Mouse (Mus musculus) embryonic facial prominence, embryonic 14.5 days (tissue): Measurements from ENCODE around the gene Atp13a2. TPM values are rescaled to one million over a fixed set of nuclear protein-coding genes. Genes with fewer than 3 reads are reported as not detected.

Experiments
- ATAC-seq: fragments of 200-750 bp; cut with Nextera tagmentation; 2 replicates; pipeline ENCODE4 v1.8.0; 2017; ENCODE audit warnings: low read depth, moderate number of reproducible peaks, moderate TSS enrichment
- DNase-seq: peaks from one replicate; pipeline ENCODE4 v3.0.0-alpha.2; 2015; ENCODE audit warnings: low spot score
- H3K27ac ChIP-seq: fragments of 300-500 bp; sonication (generic); replicated peaks from 2 replicates; pipeline ENCODE4 v1.5.1; 2014; ENCODE audit warnings: low read depth, mild to moderate bottlenecking, low read length, moderate library complexity
- H3K27me3 ChIP-seq: fragments of 300-500 bp; sonication (generic); replicated peaks from 2 replicates; pipeline ENCODE4 v1.6.1; 2014; ENCODE audit warnings: low read length; ENCODE audit not compliant: control insufficient read depth, insufficient read depth
- H3K36me3 ChIP-seq: fragments of 300-500 bp; sonication (generic); 2 replicates; pipeline ENCODE4 v1.6.1; 2014; ENCODE audit warnings: low read length, mixed read lengths; ENCODE audit not compliant: control insufficient read depth, insufficient read depth
- H3K4me1 ChIP-seq: fragments of 300-500 bp; sonication (generic); 2 replicates; pipeline ENCODE4 v1.6.1; 2014; ENCODE audit warnings: antibody characterized with exemption, low read length; ENCODE audit not compliant: control insufficient read depth, insufficient read depth
- H3K4me2 ChIP-seq: fragments of 300-500 bp; sonication (generic); 2 replicates; pipeline ENCODE4 v1.6.1; 2014; ENCODE audit warnings: low read depth, mild to moderate bottlenecking, low read length, moderate library complexity, mixed read lengths
- H3K4me3 ChIP-seq: fragments of 300-500 bp; sonication (generic); 2 replicates; pipeline ENCODE4 v1.5.1; 2014; ENCODE audit warnings: low read depth, mild to moderate bottlenecking, low read length
- H3K9ac ChIP-seq: fragments of 300-500 bp; sonication (generic); 2 replicates; pipeline ENCODE4 v1.6.1; 2014; ENCODE audit warnings: low read depth, mild to moderate bottlenecking, low read length, moderate library complexity, mixed read lengths
- H3K9me3 ChIP-seq: fragments of 300-500 bp; sonication (generic); 2 replicates; pipeline ENCODE4 v1.6.1; 2016; ENCODE audit warnings: low read length; ENCODE audit not compliant: control insufficient read depth
- WGBS: fragments of 180-500 bp; shearing (Covaris S2); extraction: QIAGEN DNeasy Blood & Tissue Kit; methylation state at CpG from one replicate; pipeline ENCODE4 v1.1.7; 2014; 5-methylcytosine and 5-hydroxymethylcytosine counted together
- polyA plus RNA-seq: library from polyadenylated mRNA; unstranded; fragments of >200 nt; fragmentation: Nextera tagmentation; extraction: Ambion mirVana; gene quantifications from 2 replicates; pipeline ENCODE4 v1.2.1, GENCODE M21; 2014

Gene Atp13a2
- polyA plus RNA-seq, 1 experiment from 2014 or later, result 43.5 TPM

- peaks cover 24% of the 10 kb centered on the region; the same call in 1 of the 2 replicates for H3K36me3 ChIP-seq
- ATAC-seq, result peak; percentile 11; the same call in 1 of the 2 replicates
Observed at GRCm38 (mm10) chr4:141021614-141021929, 34.9 kb downstream of the Atp13a2 start.

GRCm38 (mm10) chr4:141024052-141024451, 37.4 kb downstream of the Atp13a2 start:
- Histone ChIP-seq H3K27ac (no peak overlapping the region), H3K4me2 (no peak overlapping the region), H3K36me3 (peaks cover 33% of the 10 kb centered on the region; the same call in 1 of the 2 replicates), H3K27me3 (no peaks in the 10 kb centered on the region), H3K4me1 (peaks cover 33% of the 10 kb centered on the region), H3K9ac (no peak overlapping the region), H3K4me3 (no peak overlapping the region), H3K9me3 (no peaks in the 10 kb centered on the region)
- 61% methylated on average over 9 of the region's 9 CpGs for WGBS
- DNase-seq (peak; percentile 19), ATAC-seq (no peak)

More at GRCm38 (mm10) chr4:141021614-141021929, 34.9 kb downstream of the Atp13a2 start:
- peaks cover 33% of the 10 kb centered on the region for H3K4me1 ChIP-seq
- H3K27me3 ChIP-seq, result no peaks in the 10 kb centered on the region
- H3K4me2 ChIP-seq, result no peak overlapping the region
- peak overlapping the region; percentile 50; the same call in 1 of the 2 replicates for H3K9ac ChIP-seq
- DNase-seq, result no peak
- H3K9me3 ChIP-seq, result no peaks in the 10 kb centered on the region
- 39% methylated on average over 8 of the region's 11 CpGs for WGBS
- H3K4me3 ChIP-seq, result no peak overlapping the region
- H3K27ac ChIP-seq, result peak overlapping the region; percentile 88

- Histone ChIP-seq H3K27ac (no peak overlapping the region), H3K4me1 (peaks cover 25% of the 10 kb centered on the region), H3K36me3 (peaks cover 38% of the 10 kb centered on the region; the same call in 1 of the 2 replicates), H3K9ac (no peak overlapping the region), H3K9me3 (no peaks in the 10 kb centered on the region), H3K4me2 (no peak overlapping the region), H3K4me3 (no peak overlapping the region), H3K27me3 (no peaks in the 10 kb centered on the region)
- 80% methylated on average over 8 of the region's 27 CpGs for WGBS
- no peak for DNase-seq
- no peak for ATAC-seq
Observed at GRCm38 (mm10) chr4:141024992-141025391, 38.3 kb downstream of the Atp13a2 start.

GRCm38 (mm10) chr4:141030541-141031206, 44.0 kb downstream of the Atp13a2 start:
- H3K36me3 ChIP-seq, result peaks cover 45% of the 10 kb centered on the region
- WGBS, result 89% methylated on average over 17 of the region's 18 CpGs
- no peaks in the 10 kb centered on the region for H3K4me1 ChIP-seq

GRCm38 (mm10) chr4:141031733-141032132, 45.1 kb downstream of the Atp13a2 start:
- Histone ChIP-seq H3K9ac (no peak overlapping the region), H3K4me2 (no peak overlapping the region), H3K4me3 (no peak overlapping the region), H3K9me3 (no peaks in the 10 kb centered on the region), H3K27me3 (no peaks in the 10 kb centered on the region), H3K4me1 (no peaks in the 10 kb centered on the region), H3K36me3 (peaks cover 51% of the 10 kb centered on the region), H3K27ac (no peak overlapping the region)
- ATAC-seq (peak; percentile 71), DNase-seq (peak; percentile 82)
- WGBS, result 16% methylated on average over 6 of the region's 6 CpGs

More at GRCm38 (mm10) chr4:141030541-141031206, 44.0 kb downstream of the Atp13a2 start:
- Histone ChIP-seq H3K4me3 (no peak overlapping the region), H3K4me2 (no peak overlapping the region), H3K9me3 (no peaks in the 10 kb centered on the region), H3K27ac (no peak overlapping the region), H3K9ac (0 out of 2 replicates have a peak overlapping the region, but pooled peaks have one; percentile 1), H3K27me3 (no peaks in the 10 kb centered on the region)
- ATAC-seq (no peak), DNase-seq (no peak)

GRCm38 (mm10) chr4:141033606-141034549, 47.2 kb downstream of the Atp13a2 start:
- H3K9ac ChIP-seq, result 0 out of 2 replicates have a peak overlapping the region, but pooled peaks have one; percentile 1
- no peaks in the 10 kb centered on the region for H3K27me3 ChIP-seq
- H3K9me3 ChIP-seq, result no peaks in the 10 kb centered on the region
- H3K27ac ChIP-seq, result no peak overlapping the region; the same call in 1 of the 2 replicates
- H3K36me3 ChIP-seq, result peaks cover 43% of the 10 kb centered on the region
- no peak overlapping the region for H3K4me2 ChIP-seq
- no peak for ATAC-seq
- H3K4me1 ChIP-seq, result no peaks in the 10 kb centered on the region
- H3K4me3 ChIP-seq, result no peak overlapping the region
- DNase-seq, result peak; percentile 62
- WGBS, result 64% methylated on average over 14 of the region's 27 CpGs

GRCm38 (mm10) chr4:141041117-141041516, 54.4 kb downstream of the Atp13a2 start:
- H3K4me1 ChIP-seq, result no peaks in the 10 kb centered on the region
- ATAC-seq (no peak), DNase-seq (no peak)
- no peak overlapping the region for H3K4me3 ChIP-seq
- no peak overlapping the region for H3K4me2 ChIP-seq
- no peak overlapping the region for H3K9ac ChIP-seq
- no peaks in the 10 kb centered on the region for H3K9me3 ChIP-seq
- WGBS, result 59% methylated on average over 11 of the region's 12 CpGs
- no peak overlapping the region for H3K27ac ChIP-seq
- peaks cover 24% of the 10 kb centered on the region; the same call in 1 of the 2 replicates for H3K36me3 ChIP-seq
- H3K27me3 ChIP-seq, result no peaks in the 10 kb centered on the region

- H3K4me2 ChIP-seq, result no peak overlapping the region
- no peaks in the 10 kb centered on the region for H3K4me1 ChIP-seq
- ATAC-seq, result peak; percentile 81
- H3K4me3 ChIP-seq, result no peak overlapping the region
- 13% methylated on average over 8 of the region's 8 CpGs for WGBS
- H3K36me3 ChIP-seq, result peaks cover 24% of the 10 kb centered on the region; the same call in 1 of the 2 replicates
- peak; percentile 86 for DNase-seq
- no peaks in the 10 kb centered on the region for H3K9me3 ChIP-seq
- H3K27me3 ChIP-seq, result no peaks in the 10 kb centered on the region
- no peak overlapping the region for H3K9ac ChIP-seq
- peak overlapping the region; percentile 46 for H3K27ac ChIP-seq
Observed at GRCm38 (mm10) chr4:141044816-141045215, 58.1 kb downstream of the Atp13a2 start.
